Mouse (Mus musculus) mammary gland, adult 2 months (tissue): ENCODE measurements around the gene Pear1. TPM values are rescaled to one million over a fixed set of nuclear protein-coding genes. Genes with fewer than 3 reads are reported as not detected.

Experiments used
- polyA plus RNA-seq: library from polyadenylated mRNA; depleted of rRNA; stranded (reverse); fragments of >200 nt; gene quantifications from 2 replicates; pipeline ENCODE4 v1.2.3, GENCODE M21; 2012; ENCODE audit warnings: low replicate concordance; rRNA removed

Pear1 gene
- 101 and 130 TPM in 2 replicates for polyA plus RNA-seq

DNA sequence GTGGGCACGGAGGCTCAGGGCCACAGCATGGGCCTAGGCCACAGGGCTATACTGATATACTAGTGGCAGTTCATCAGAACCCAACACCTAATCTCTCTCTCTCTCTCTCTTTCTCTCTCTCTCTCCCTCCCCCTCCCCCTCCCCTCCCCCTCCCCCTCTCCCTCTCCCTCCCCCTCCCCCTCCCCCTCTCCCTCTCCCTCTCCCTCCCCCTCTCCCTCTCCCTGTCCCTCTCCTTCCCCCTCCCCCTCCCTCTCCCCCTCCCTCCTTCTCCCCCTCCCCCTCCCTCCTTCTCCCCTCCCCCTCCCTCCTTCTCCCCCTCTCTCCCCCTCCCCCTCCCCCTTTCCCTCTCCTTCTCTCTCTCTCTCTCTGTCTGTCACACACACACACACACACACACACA lies at the start of gene Pear1:
Gene Pear1, minus strand, starts transcription at position 101 of the 400 bp plus-strand sequence.

GRCm38 (mm10) chr3:87846650-87847110 lies 22.6 kb upstream of the Pear1 start, which contains the start of gene Sh2d2a:
Sh2d2a (plus strand) TSS chr3:87846755.

DNA sequence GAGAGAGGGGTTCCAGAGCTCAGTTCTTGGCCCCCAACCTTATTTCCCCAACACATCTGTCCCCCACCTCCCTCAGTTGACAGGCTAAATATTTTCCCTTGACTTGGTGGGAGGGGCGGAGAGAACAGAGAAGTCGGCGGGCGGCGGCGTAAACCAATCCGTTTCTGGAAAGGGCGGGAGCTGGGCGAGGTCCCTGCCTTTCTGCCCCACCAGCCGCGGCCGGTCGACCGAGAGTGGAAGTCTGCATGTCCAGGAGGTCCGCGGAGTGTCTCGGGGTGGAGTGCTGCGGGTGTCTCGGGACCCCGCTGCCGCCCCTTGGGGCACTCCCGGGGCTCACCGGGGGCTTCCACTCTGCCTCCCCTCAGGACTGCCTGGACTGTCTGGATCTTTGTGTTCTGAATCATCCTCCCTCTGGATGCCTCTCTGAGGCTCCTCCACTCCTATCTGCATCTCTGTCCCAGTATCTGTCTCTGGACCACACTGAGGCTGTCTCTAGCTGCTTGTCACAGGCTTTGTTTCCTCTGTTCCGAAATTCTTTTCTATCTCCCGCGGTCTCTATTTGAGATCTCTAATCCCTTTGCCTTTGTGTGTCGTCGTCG lies 27.3 kb downstream of the Pear1 start, which contains the start of gene Insrr:
Gene Insrr, plus strand, starts transcription at position 216 of the 599 bp plus-strand sequence.

GRCm38 (mm10) chr3:87794922-87795325 lies 29.2 kb downstream of the Pear1 start, which contains the start of gene Ntrk1:
Ntrk1 (minus strand) TSS chr3:87795162.

GRCm38 (mm10) chr3:87748431-87748830 lies 75.7 kb downstream of the Pear1 start, which contains the start of gene Lrrc71:
Lrrc71 (minus strand) TSS chr3:87748625.

Other genes with a start within 250 kb of the Pear1 start
- gene Arhgef11, start 206.7 kb downstream of the Pear1 start, polyA plus RNA-seq, result 26.3 and 51.8 TPM in 2 replicates
- gene Lrrc71, start 75.7 kb downstream of the Pear1 start, polyA plus RNA-seq, result 0.13 and 0.32 TPM in 2 replicates
- 2.8 and 7.2 TPM in 2 replicates for gene Ntrk1, start 29.1 kb downstream of the Pear1 start, polyA plus RNA-seq
- gene Insrr, start 27.4 kb downstream of the Pear1 start, polyA plus RNA-seq, result 1.6 TPM in 2 replicates
- gene Sh2d2a, start 22.4 kb upstream of the Pear1 start, polyA plus RNA-seq, result 13.9 and 25.6 TPM in 2 replicates
- 28.7 and 33.3 TPM in 2 replicates for gene Prcc, start 61.3 kb upstream of the Pear1 start, polyA plus RNA-seq
- gene Hdgf, start 82.0 kb upstream of the Pear1 start, polyA plus RNA-seq, result 51.3 and 106 TPM in 2 replicates
- 26.0 and 58.0 TPM in 2 replicates for gene Mrpl24, start 95.2 kb upstream of the Pear1 start, polyA plus RNA-seq
- 13.4 and 17.8 TPM in 2 replicates for gene Isg20l2, start 106.0 kb upstream of the Pear1 start, polyA plus RNA-seq
- 34.7 and 39.2 TPM in 2 replicates for gene Rrnad1, start 106.4 kb upstream of the Pear1 start, polyA plus RNA-seq
- gene Crabp2, start 124.4 kb upstream of the Pear1 start, polyA plus RNA-seq, result 1.8 and 4.6 TPM in 2 replicates
- 5.5 and 8.3 TPM in 2 replicates for gene Nes, start 146.8 kb upstream of the Pear1 start, polyA plus RNA-seq
- 0.06 and 0.08 TPM in 2 replicates for gene Bcan, start 175.9 kb upstream of the Pear1 start, polyA plus RNA-seq
- 0.10 and 0.45 TPM in 2 replicates for gene Hapln2, start 203.3 kb upstream of the Pear1 start, polyA plus RNA-seq
- gene Gpatch4, start 218.8 kb upstream of the Pear1 start, polyA plus RNA-seq, result 4.2 and 6.0 TPM in 2 replicates
- gene Naxe, start 234.2 kb upstream of the Pear1 start, polyA plus RNA-seq, result 68.0 and 109 TPM in 2 replicates